Mouse (Mus musculus) liver, embryonic 15.5 days (tissue): ENCODE results near the gene Skap1. TPM values are rescaled to one million over a fixed set of nuclear protein-coding genes. Genes with fewer than 3 reads are reported as not detected.
A peak's percentile ranks its signal among the peaks of the same experiment; 100 is the strongest.

Experiments
- ATAC-seq: fragments of 200-750 bp; cut with Nextera tagmentation; 2 replicates; pipeline ENCODE4 v1.8.0; 2017; ENCODE audit warnings: moderate number of reproducible peaks, mild to moderate bottlenecking, moderate library complexity; ENCODE audit not compliant: insufficient read depth
- H3K27ac ChIP-seq: fragments of 300-500 bp; sonication (generic); replicated peaks from 2 replicates; pipeline ENCODE4 v1.5.1; 2015; ENCODE audit warnings: mild to moderate bottlenecking, inconsistent platforms
- H3K27me3 ChIP-seq: fragments of 300-500 bp; sonication (generic); 2 replicates; pipeline ENCODE4 v1.6.1; 2015; ENCODE audit warnings: mild to moderate bottlenecking, inconsistent platforms
- H3K36me3 ChIP-seq: fragments of 300-500 bp; sonication (generic); replicated peaks from 2 replicates; pipeline ENCODE4 v1.6.1; 2015; ENCODE audit warnings: moderate library complexity, mild to moderate bottlenecking, inconsistent platforms
- H3K4me1 ChIP-seq: fragments of 300-500 bp; sonication (generic); replicated peaks from 2 replicates; pipeline ENCODE4 v1.6.1; 2015; ENCODE audit warnings: inconsistent platforms
- H3K4me2 ChIP-seq: fragments of 300-500 bp; sonication (generic); 2 replicates; pipeline ENCODE4 v1.6.1; 2015; ENCODE audit warnings: moderate library complexity, mild to moderate bottlenecking, inconsistent platforms
- H3K4me3 ChIP-seq: fragments of 300-500 bp; sonication (generic); replicated peaks from 2 replicates; pipeline ENCODE4 v1.5.1; 2015; ENCODE audit warnings: mild to moderate bottlenecking, inconsistent platforms
- H3K9ac ChIP-seq: fragments of 300-500 bp; sonication (generic); 2 replicates; pipeline ENCODE4 v1.6.1; 2015; ENCODE audit warnings: moderate library complexity, mild to moderate bottlenecking, inconsistent platforms
- H3K9me3 ChIP-seq: fragments of 300-500 bp; sonication (generic); replicated peaks from 2 replicates; pipeline ENCODE4 v1.6.1; 2016; ENCODE audit warnings: inconsistent platforms
- WGBS: fragments of 180-500 bp; shearing (Covaris S2); methylation state at CpG from one replicate; pipeline ENCODE4 v1.1.7; 2015; ENCODE audit warnings: mixed read lengths; ENCODE audit not compliant: insufficient replicate concordance; 5-methylcytosine and 5-hydroxymethylcytosine counted together
- polyA plus RNA-seq: library from polyadenylated mRNA; unstranded; fragments of >200 nt; fragmentation: Nextera tagmentation; extraction: Ambion mirVana; gene quantifications from 2 replicates; pipeline ENCODE4 v1.2.1, GENCODE M21; 2015

Skap1 gene
- polyA plus RNA-seq, 1 experiment from 2014 or later = 0.20 TPM

DNA sequence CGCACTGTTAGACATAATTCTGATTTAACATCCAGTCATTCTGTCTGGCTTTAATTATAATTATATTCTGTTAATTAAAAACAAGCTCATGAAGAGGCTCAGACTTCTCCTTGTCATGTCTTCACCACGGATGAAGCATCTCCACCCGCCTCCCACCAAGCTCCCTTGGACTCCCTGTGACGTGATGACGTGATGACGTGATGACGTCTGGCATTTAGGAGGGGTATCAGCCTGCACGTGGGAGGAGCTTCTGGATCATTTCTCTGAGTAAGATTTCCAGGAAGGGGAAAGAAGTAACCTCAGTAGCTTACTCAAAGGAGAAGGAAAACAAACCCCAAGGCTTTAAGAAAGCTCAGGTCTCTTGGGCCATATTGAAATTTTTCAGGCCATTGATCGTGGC lies 165.4 kb downstream of the Skap1 start:
- Histone ChIP-seq H3K36me3 (no peaks in the 10 kb centered on the region), H3K27ac (no peak overlapping the region), H3K4me3 (no peak overlapping the region), H3K9me3 (no peaks in the 10 kb centered on the region), H3K27me3 (0 out of 2 replicates have a peak, but pooled peaks cover 3% of the 10 kb centered on the region), H3K4me1 (no peaks in the 10 kb centered on the region), H3K4me2 (no peak overlapping the region), H3K9ac (no peak overlapping the region)
- no peak for ATAC-seq
- 51% methylated on average over 9 of the region's 9 CpGs for WGBS

DNA sequence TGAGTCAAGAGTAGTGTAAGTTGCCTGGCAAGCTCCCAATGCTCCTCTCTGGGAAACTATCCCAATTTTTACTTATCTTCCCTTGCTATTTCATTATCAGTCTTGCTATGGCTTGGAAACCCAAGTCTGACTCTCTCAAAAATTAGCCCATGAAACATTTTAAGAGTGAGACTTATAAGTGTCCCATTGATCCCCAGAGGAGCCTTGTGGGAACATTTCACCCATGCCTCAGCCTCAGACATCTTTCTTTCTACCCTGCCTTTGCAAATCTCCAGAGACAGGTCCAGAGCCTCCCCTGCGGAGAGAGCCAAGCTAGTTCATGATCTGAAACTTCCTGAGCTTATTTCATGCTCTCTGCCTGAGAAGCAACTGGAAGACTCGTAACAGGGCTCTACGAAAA lies 167.1 kb downstream of the Skap1 start:
- WGBS = 64% methylated on average over 3 of the region's 3 CpGs
- ATAC-seq = no peak

DNA sequence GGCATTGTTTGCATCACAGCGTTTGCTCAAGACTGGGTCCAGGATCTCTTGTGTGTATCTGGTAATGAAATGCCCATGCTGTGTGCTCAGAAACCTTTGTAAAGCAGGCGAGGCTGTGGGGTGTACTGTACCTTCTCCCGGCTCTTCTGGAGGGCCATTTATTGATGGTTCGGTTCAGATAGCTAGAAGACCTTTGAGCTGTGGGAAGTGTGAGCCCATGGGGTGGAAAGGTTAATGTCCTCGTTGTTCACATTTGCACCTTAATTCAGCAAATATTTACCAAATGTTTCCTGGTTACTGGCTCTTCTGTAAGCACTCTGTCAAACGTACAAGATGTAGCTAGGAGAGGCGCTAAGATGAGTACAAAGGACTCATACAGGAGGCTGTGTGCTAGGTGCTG lies 173.5 kb downstream of the Skap1 start:
- Histone ChIP-seq H3K27me3 (no peaks in the 10 kb centered on the region), H3K27ac (0 out of 2 replicates have a peak overlapping the region, but pooled peaks have one; percentile 14), H3K36me3 (no peaks in the 10 kb centered on the region), H3K4me1 (peaks cover 11% of the 10 kb centered on the region; the same call in 1 of the 2 replicates), H3K4me2 (no peak overlapping the region), H3K9ac (no peak overlapping the region), H3K9me3 (no peaks in the 10 kb centered on the region), H3K4me3 (no peak overlapping the region)
- peak; percentile 63 for ATAC-seq
- 46% methylated on average over 7 of the region's 7 CpGs for WGBS

More for the DNA sequence above, 167.1 kb downstream of the Skap1 start:
- Histone ChIP-seq H3K9me3 (no peaks in the 10 kb centered on the region), H3K27ac (no peak overlapping the region), H3K27me3 (0 out of 2 replicates have a peak, but pooled peaks cover 3% of the 10 kb centered on the region), H3K9ac (no peak overlapping the region), H3K4me2 (no peak overlapping the region), H3K4me1 (peaks cover 4% of the 10 kb centered on the region; the same call in 1 of the 2 replicates), H3K4me3 (no peak overlapping the region), H3K36me3 (no peaks in the 10 kb centered on the region)

DNA sequence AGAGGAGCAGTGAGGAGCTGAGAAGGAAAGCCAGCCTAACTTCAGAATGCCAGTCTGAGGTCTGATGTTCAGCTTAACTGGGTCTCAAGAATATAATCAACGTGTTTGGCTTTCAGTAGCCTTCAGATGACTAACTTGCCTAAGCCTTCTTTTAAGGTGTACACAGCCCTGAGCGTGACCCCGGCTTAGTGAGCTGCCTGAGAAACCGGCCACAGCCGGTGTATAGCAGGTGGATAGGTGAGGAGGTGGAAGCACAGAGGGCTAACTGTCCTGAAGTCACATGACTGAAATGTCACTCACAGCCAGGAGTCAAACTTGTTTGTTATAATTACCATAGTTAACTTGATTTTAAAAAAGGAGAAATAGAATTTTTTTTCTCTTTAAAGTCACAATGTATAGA lies 175.4 kb downstream of the Skap1 start:
- ATAC-seq = no peak
- Histone ChIP-seq H3K4me2 (no peak overlapping the region), H3K9me3 (no peaks in the 10 kb centered on the region), H3K9ac (no peak overlapping the region), H3K36me3 (no peaks in the 10 kb centered on the region), H3K27me3 (no peaks in the 10 kb centered on the region), H3K4me1 (peaks cover 11% of the 10 kb centered on the region; the same call in 1 of the 2 replicates), H3K27ac (no peak overlapping the region), H3K4me3 (no peak overlapping the region)
- 59% methylated on average over 5 of the region's 5 CpGs for WGBS

DNA sequence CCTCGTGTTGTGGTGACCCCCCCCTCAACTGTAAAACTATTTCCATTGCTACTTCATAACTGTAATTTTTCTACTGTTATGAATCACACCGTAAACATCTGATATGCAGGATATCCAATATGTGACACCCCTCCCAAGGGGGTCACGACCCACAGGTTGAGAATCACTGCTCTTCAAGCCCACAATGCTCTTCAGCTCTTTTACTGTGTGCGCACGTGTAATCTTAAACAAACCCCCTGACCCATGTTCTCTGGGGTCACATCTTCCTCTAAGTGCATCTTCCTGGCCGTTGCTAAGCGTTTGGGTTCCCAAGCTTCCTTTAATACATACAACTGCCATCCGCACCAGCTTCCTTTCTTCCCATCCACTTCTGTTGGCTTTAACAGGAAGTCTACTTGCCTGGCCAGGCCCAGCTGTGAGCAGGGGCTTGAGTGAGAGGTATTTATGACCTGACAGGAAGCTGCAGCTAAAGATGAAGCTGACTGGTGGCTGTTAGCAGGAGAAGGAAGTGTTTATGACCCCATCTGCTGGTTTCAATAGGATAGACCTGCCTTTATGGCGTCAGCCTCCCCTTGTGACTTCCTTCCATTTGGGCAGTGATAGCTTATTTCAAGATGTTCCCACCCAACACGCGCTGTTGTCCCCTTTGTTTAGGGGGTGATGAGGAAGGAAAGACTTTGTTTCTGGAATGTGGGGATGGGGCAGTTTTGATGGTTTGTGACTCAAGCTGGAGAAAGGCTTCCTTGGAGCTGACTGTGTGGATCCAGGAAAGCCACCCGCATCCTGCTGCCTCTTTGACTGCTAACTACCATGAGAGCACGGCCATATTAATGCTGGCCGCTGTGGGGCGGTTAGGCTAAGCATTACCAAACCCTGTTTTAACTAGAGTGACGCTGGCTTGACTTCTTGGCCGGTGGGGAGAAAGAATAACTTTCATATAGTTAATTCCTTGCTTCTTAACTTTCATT lies 178.1 kb downstream of the Skap1 start:
- H3K27ac ChIP-seq = 0 out of 2 replicates have a peak overlapping the region, but pooled peaks have one; percentile 29

DNA sequence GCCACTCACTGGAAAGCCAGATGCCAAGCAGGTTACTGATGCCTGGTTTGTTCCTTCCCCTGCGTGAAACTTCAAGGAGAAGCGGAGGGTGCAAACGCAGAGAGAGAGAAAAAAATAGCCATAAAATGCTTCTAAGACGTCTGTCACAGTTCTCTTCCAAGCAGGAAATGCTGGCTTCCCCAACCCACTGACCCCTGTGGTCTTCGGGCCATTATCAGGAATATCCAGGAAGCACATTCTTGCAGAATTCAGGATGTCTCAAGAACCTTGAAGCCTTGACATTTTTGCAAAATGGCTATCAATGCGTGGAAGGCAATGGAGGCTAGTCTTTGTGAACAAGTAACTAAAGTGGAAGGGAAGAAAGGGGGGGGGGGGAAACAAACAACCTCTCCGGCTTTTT lies 180.6 kb downstream of the Skap1 start:
- no peaks in the 10 kb centered on the region for H3K9me3 ChIP-seq
- no peak for ATAC-seq
- no peaks in the 10 kb centered on the region for H3K27me3 ChIP-seq
- H3K4me2 ChIP-seq = no peak overlapping the region
- H3K4me1 ChIP-seq = no peaks in the 10 kb centered on the region
- H3K9ac ChIP-seq = no peak overlapping the region
- 30% methylated on average over 7 of the region's 7 CpGs for WGBS
- no peak overlapping the region for H3K4me3 ChIP-seq
- H3K36me3 ChIP-seq = no peaks in the 10 kb centered on the region
- no peak overlapping the region for H3K27ac ChIP-seq

More for the DNA sequence above, 178.1 kb downstream of the Skap1 start:
- Histone ChIP-seq H3K4me1 (0 out of 2 replicates have a peak, but pooled peaks cover 5% of the 10 kb centered on the region), H3K4me3 (no peak overlapping the region), H3K9me3 (no peaks in the 10 kb centered on the region), H3K9ac (no peak overlapping the region), H3K27me3 (no peaks in the 10 kb centered on the region), H3K36me3 (no peaks in the 10 kb centered on the region), H3K4me2 (no peak overlapping the region)
- WGBS = 25% methylated on average over 17 of the region's 17 CpGs
- peak; percentile 47; the same call in 1 of the 2 replicates for ATAC-seq

DNA sequence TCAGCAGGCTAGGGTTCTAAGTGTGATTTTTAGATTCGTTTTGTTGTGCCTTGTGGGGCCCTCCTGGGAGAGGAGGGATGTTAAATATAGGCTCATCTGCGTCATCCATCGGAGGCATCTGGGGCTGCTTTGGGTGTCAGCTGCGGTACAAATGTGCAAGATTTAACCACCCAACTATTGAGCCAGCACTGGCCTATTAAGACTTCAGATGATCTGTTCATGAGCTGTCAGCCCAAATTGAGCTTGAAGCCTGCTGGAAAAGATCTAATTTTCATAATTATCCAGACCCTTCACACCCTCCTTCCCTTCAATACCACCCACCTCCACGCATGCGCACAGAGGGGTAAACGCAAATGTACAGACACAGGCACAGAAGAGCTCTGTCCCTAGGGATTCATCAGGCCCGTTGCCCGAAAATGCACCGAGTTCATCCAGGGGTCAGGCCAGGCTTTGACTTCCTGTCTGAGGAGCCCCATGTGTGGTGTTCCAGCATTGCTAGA lies 181.2 kb downstream of the Skap1 start:
- Histone ChIP-seq H3K4me2 (no peak overlapping the region), H3K9me3 (no peaks in the 10 kb centered on the region), H3K4me3 (no peak overlapping the region), H3K4me1 (no peaks in the 10 kb centered on the region), H3K9ac (no peak overlapping the region), H3K27me3 (no peaks in the 10 kb centered on the region), H3K27ac (no peak overlapping the region), H3K36me3 (no peaks in the 10 kb centered on the region)
- WGBS = 57% methylated on average over 10 of the region's 10 CpGs
- no peak for ATAC-seq

DNA sequence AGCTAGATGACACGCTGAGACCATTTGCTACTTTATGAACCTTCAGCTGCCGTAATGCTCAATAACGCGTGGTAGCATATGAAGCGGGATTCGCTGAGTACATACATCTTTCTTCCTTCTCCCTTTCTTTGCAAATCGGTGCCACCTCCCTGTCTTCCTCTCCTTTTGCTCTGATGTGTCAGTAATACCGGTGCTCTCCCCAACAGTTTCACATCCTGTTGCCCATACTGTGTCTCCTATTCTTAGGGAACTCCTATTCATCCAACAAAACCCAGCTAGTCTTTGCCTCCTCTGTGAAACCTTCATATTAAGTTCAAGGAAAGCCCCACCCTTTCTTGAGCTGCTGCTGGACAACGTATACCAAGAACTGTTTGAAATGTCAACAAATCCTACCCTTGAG lies 187.5 kb downstream of the Skap1 start:
- WGBS = 75% methylated on average over 9 of the region's 9 CpGs

DNA sequence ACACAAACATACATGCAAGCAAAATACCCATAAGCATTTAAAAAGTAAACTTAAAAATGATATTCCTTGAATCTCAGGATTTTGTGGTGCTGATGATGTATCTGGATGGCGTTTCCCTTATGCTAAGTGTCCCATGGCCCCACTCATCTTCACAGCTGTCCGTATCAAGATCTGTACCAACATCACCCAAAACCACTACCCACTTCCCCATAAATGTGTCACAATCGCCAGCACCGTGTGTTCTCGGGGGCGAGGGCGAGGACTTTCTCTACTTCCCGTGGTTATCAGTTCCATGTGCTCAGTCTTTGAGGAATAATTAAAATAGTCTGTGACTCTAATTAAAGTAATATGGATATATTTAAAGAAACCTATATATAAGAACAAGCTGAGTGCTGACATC lies 189.5 kb downstream of the Skap1 start:
- Histone ChIP-seq H3K9ac (no peak overlapping the region), H3K27me3 (no peaks in the 10 kb centered on the region), H3K4me1 (no peaks in the 10 kb centered on the region), H3K27ac (no peak overlapping the region), H3K9me3 (no peaks in the 10 kb centered on the region), H3K4me2 (no peak overlapping the region), H3K36me3 (no peaks in the 10 kb centered on the region), H3K4me3 (no peak overlapping the region)
- ATAC-seq = no peak
- 16% methylated on average over 8 of the region's 8 CpGs for WGBS

More for the DNA sequence above, 187.5 kb downstream of the Skap1 start:
- no peaks in the 10 kb centered on the region for H3K27me3 ChIP-seq
- ATAC-seq = no peak
- no peaks in the 10 kb centered on the region for H3K36me3 ChIP-seq
- no peaks in the 10 kb centered on the region for H3K4me1 ChIP-seq
- no peaks in the 10 kb centered on the region for H3K9me3 ChIP-seq
- no peak overlapping the region for H3K4me3 ChIP-seq
- no peak overlapping the region for H3K4me2 ChIP-seq
- H3K27ac ChIP-seq = no peak overlapping the region
- H3K9ac ChIP-seq = no peak overlapping the region

DNA sequence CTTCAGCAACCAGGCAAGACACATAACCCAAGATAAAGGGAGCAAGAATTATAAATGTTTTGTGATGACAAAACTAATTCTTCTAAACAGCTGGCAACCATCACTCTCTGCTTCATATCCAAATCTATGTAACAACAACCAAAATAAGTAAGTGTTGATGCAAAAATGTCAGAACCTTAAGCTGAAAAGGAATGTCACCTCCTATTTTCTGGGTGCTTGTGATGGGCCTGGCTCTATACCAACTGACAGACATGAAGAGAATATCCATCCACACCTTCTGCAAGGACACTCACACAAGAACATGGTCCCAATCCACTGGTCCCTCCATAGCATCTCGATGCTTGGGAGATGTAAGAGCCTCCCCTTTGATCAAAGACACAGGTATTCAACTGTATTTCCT lies 194.0 kb downstream of the Skap1 start:
- no peak overlapping the region for H3K4me3 ChIP-seq
- WGBS = 59% methylated on average over 1 of the region's 1 CpGs
- H3K27me3 ChIP-seq = no peaks in the 10 kb centered on the region
- H3K27ac ChIP-seq = no peak overlapping the region
- no peaks in the 10 kb centered on the region for H3K4me1 ChIP-seq
- ATAC-seq = no peak
- H3K9ac ChIP-seq = no peak overlapping the region
- H3K9me3 ChIP-seq = no peaks in the 10 kb centered on the region
- H3K36me3 ChIP-seq = no peaks in the 10 kb centered on the region
- no peak overlapping the region for H3K4me2 ChIP-seq

DNA sequence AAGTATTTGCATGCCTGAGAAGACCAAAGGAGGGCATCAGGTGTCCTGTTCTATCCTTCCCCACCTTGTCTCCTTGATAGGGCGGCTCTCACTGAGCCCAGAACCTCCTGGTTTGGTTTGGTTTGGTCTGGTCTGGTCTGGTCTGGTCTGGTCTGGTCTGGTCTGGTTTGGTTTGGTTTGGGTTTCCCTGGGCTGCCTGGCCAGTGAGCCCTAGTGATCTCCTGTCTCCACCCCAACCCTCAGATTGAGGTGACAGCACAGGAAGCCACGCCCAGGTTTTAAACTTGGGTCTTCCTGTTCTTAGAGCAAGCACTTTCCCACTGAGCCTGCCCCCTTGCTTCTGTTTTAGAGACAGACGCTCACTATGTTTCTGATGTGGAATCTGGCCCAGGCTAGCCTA lies 202.5 kb downstream of the Skap1 start:
- Histone ChIP-seq H3K27me3 (no peaks in the 10 kb centered on the region), H3K4me3 (no peak overlapping the region), H3K9me3 (no peaks in the 10 kb centered on the region), H3K36me3 (no peaks in the 10 kb centered on the region), H3K4me1 (no peaks in the 10 kb centered on the region), H3K9ac (no peak overlapping the region), H3K4me2 (no peak overlapping the region), H3K27ac (no peak overlapping the region)
- 36% methylated on average over 3 of the region's 3 CpGs for WGBS
- ATAC-seq = no peak
